Mouse (Mus musculus) cortical plate, adult 2 months (tissue): ENCODE data around the gene Map3k1.

Experiments
- CTCF ChIP-seq: fragments of 200-500 bp; IDR thresholded peaks from 2 replicates; pipeline ENCODE4 v1.5.1; 2011; ENCODE audit warnings: mild to moderate bottlenecking, control low read depth, low read length; ENCODE audit not compliant: insufficient read depth; ENCODE audit errors: extremely low read depth
- POLR2A ChIP-seq: fragments of 200-500 bp; IDR thresholded peaks from 2 replicates; pipeline ENCODE4 v1.6.1; 2011; ENCODE audit warnings: mild to moderate bottlenecking, low read length, control low read depth; ENCODE audit not compliant: insufficient read depth; ENCODE audit errors: extremely low read depth

GRCm38 (mm10) chr13:111778606-111779005, 30.2 kb downstream of the Map3k1 start:
- no peak for TF ChIP-seq POLR2A
- no peak for TF ChIP-seq CTCF
